Mouse (Mus musculus) heart, embryonic 16.5 days (tissue): ENCODE data around the gene Krr1. TPM values are rescaled to one million over a fixed set of nuclear protein-coding genes. Genes with fewer than 3 reads are reported as not detected.
"Not testable (repeated sequence)": the region's sequence is repeated elsewhere in the genome, so short reads cannot be mapped to it uniquely, and the experiment has no call there.

Experiments used
- ATAC-seq: fragments of 200-750 bp; cut with Nextera tagmentation; replicated peaks from 2 replicates; pipeline ENCODE4 v1.8.0; 2017; ENCODE audit warnings: moderate number of reproducible peaks; ENCODE audit not compliant: insufficient read depth, low FRiP score; ENCODE audit errors: extremely low read depth
- H3K27ac ChIP-seq: fragments of 300-500 bp; sonication (generic); 2 replicates; pipeline ENCODE4 v1.5.1; 2014; ENCODE audit warnings: mild to moderate bottlenecking, low read length, control low read depth, moderate library complexity
- H3K27me3 ChIP-seq: fragments of 300-500 bp; sonication (generic); 2 replicates; pipeline ENCODE4 v1.6.1; 2014; ENCODE audit warnings: low read length, mixed read lengths; ENCODE audit not compliant: control insufficient read depth, insufficient read depth
- H3K36me3 ChIP-seq: fragments of 300-500 bp; sonication (generic); 2 replicates; pipeline ENCODE4 v1.6.1; 2014; ENCODE audit not compliant: control insufficient read depth, insufficient read depth
- H3K4me1 ChIP-seq: fragments of 300-500 bp; sonication (generic); 2 replicates; pipeline ENCODE4 v1.6.1; 2014; ENCODE audit warnings: low read length, mixed read lengths; ENCODE audit not compliant: control insufficient read depth, insufficient read depth
- H3K4me2 ChIP-seq: fragments of 300-500 bp; sonication (generic); 2 replicates; pipeline ENCODE4 v1.6.1; 2014; ENCODE audit warnings: low read depth, mild to moderate bottlenecking, control low read depth, low read length
- H3K4me3 ChIP-seq: fragments of 300-500 bp; sonication (generic); 2 replicates; pipeline ENCODE4 v1.5.1; 2014; ENCODE audit warnings: mild to moderate bottlenecking, control low read depth, low read length
- H3K9ac ChIP-seq: fragments of 300-500 bp; sonication (generic); 2 replicates; pipeline ENCODE4 v1.6.1; 2014; ENCODE audit warnings: low read length, control low read depth
- H3K9me3 ChIP-seq: fragments of 300-500 bp; sonication (generic); replicated peaks from 2 replicates; pipeline ENCODE4 v1.6.1; 2016; ENCODE audit warnings: low read length; ENCODE audit not compliant: control insufficient read depth
- WGBS: fragments of 180-500 bp; shearing (Covaris S2); extraction: QIAGEN DNeasy Blood & Tissue Kit; methylation state at CpG from one replicate; pipeline ENCODE4 v1.1.7; 2014; 5-methylcytosine and 5-hydroxymethylcytosine counted together
- polyA plus RNA-seq: library from polyadenylated mRNA; unstranded; fragments of >200 nt; fragmentation: Nextera tagmentation; extraction: Ambion mirVana; gene quantifications from 2 replicates; pipeline ENCODE4 v1.2.1, GENCODE M21; 2015

Krr1 gene
- polyA plus RNA-seq, 1 experiment from 2014 or later, result 29.7 TPM

- not testable (repeated sequence) for ATAC-seq, H3K27me3 ChIP-seq, H3K27ac ChIP-seq, H3K4me2 ChIP-seq, H3K9ac ChIP-seq, H3K4me1 ChIP-seq, H3K4me3 ChIP-seq, H3K9me3 ChIP-seq, H3K36me3 ChIP-seq
- WGBS, result 68% methylated on average over 3 of the region's 3 CpGs
Measured at GRCm38 (mm10) chr10:112028689-112029088, 56.2 kb downstream of the Krr1 start.

Other genes starting within 250 kb of the Krr1 start
- 2.5 and 3.3 TPM in 2 replicates for gene Glipr1, start 30.0 kb downstream of the Krr1 start, polyA plus RNA-seq
- not detected in 2 replicates for gene Glipr1l1, start 87.5 kb downstream of the Krr1 start, polyA plus RNA-seq
- not detected in 2 replicates for gene Glipr1l2, start 110.7 kb downstream of the Krr1 start, polyA plus RNA-seq
- gene Glipr1l3, start 187.7 kb downstream of the Krr1 start, polyA plus RNA-seq, result not detected in 2 replicates
- gene Caps2, start 191.0 kb downstream of the Krr1 start, polyA plus RNA-seq, result 0.18 and 0.21 TPM in 2 replicates